Mouse (Mus musculus): ENCODE results near the gene Ptgir.

Ptgir gene

GRCm38 (mm10) chr7:16937312-16937711, 31.0 kb downstream of the Ptgir start:
- in situ Hi-C loops (cut with MboI; ENCODE audit: low sequenced_read_pairs), result loop anchor here (10.0 to 25.0 kb wide), 2 partner anchors 117 to 1950 kb away; no protein-coding TSS in a partner anchor

- in situ Hi-C loops (cut with MboI; ENCODE audit: low sequenced_read_pairs), result loop anchor here (10.0 to 25.0 kb wide), 2 partner anchors 117 to 1949 kb away; no protein-coding TSS in a partner anchor
Measured at GRCm38 (mm10) chr7:16938117-16938791, 32.0 kb downstream of the Ptgir start.

GRCm38 (mm10) chr7:16940292-16940691, 34.0 kb downstream of the Ptgir start:
- in situ Hi-C loops (cut with MboI; ENCODE audit: low sequenced_read_pairs), result loop anchor here (25.0 kb wide), 1 partner anchor 1947 kb away; no protein-coding TSS in a partner anchor

GRCm38 (mm10) chr7:16942861-16943260, 36.6 kb downstream of the Ptgir start:
- in situ Hi-C loops (cut with MboI; ENCODE audit: low sequenced_read_pairs), result loop anchor here (25.0 kb wide), 1 partner anchor 1944 kb away; no protein-coding TSS in a partner anchor

- in situ Hi-C loops (cut with MboI; ENCODE audit: low sequenced_read_pairs), result loop anchor here (25.0 kb wide), 1 partner anchor 1943 kb away; no protein-coding TSS in a partner anchor
Measured at GRCm38 (mm10) chr7:16944061-16944807, 37.9 kb downstream of the Ptgir start, which contains the start of gene Pnmal2. Pnmal2 (plus strand) TSS chr7:16944682.

- in situ Hi-C loops (cut with MboI; ENCODE audit: low sequenced_read_pairs), result loop anchor here (25.0 kb wide), 1 partner anchor 1942 kb away; no protein-coding TSS in a partner anchor
Measured at GRCm38 (mm10) chr7:16944808-16945315, 38.6 kb downstream of the Ptgir start.

- in situ Hi-C loops (cut with MboI; ENCODE audit: low sequenced_read_pairs), result loop anchor here (25.0 kb wide), 1 partner anchor 1942 kb away; no protein-coding TSS in a partner anchor
Measured at GRCm38 (mm10) chr7:16945419-16945818, 39.1 kb downstream of the Ptgir start.

GRCm38 (mm10) chr7:16946441-16947348, 40.4 kb downstream of the Ptgir start:
- in situ Hi-C loops (cut with MboI; ENCODE audit: low sequenced_read_pairs), result loop anchor here (25.0 kb wide), 1 partner anchor 1941 kb away; no protein-coding TSS in a partner anchor

- in situ Hi-C loops (cut with MboI; ENCODE audit: low sequenced_read_pairs), result loop anchor here (25.0 kb wide), 1 partner anchor 1940 kb away; no protein-coding TSS in a partner anchor
Measured at GRCm38 (mm10) chr7:16947349-16947895, 41.1 kb downstream of the Ptgir start.

GRCm38 (mm10) chr7:16947959-16948361, 41.7 kb downstream of the Ptgir start:
- in situ Hi-C loops (cut with MboI; ENCODE audit: low sequenced_read_pairs), result loop anchor here (25.0 kb wide), 1 partner anchor 1939 kb away; no protein-coding TSS in a partner anchor

GRCm38 (mm10) chr7:16948923-16949458, 42.7 kb downstream of the Ptgir start:
- in situ Hi-C loops (cut with MboI; ENCODE audit: low sequenced_read_pairs), result loop anchor here (25.0 kb wide), 1 partner anchor 1938 kb away; no protein-coding TSS in a partner anchor

GRCm38 (mm10) chr7:16949908-16950841, 43.9 kb downstream of the Ptgir start:
- in situ Hi-C loops (cut with MboI; ENCODE audit: low sequenced_read_pairs), result loop anchor here (5.0 to 25.0 kb wide), 2 partner anchors 47 to 1937 kb away; no protein-coding TSS in a partner anchor

GRCm38 (mm10) chr7:16950861-16951635, 44.8 kb downstream of the Ptgir start:
- in situ Hi-C loops (cut with MboI; ENCODE audit: low sequenced_read_pairs), result loop anchor here (5.0 kb wide), 1 partner anchor 46 kb away; no protein-coding TSS in a partner anchor

- in situ Hi-C loops (cut with MboI; ENCODE audit: low sequenced_read_pairs), result loop anchor here (5.0 kb wide), 1 partner anchor 44 kb away; no protein-coding TSS in a partner anchor
Measured at GRCm38 (mm10) chr7:16953776-16954175, 47.5 kb downstream of the Ptgir start.

- in situ Hi-C loops (cut with MboI; ENCODE audit: low sequenced_read_pairs), result no loop called here
Measured at GRCm38 (mm10) chr7:16955712-16956111, 49.4 kb downstream of the Ptgir start.

GRCm38 (mm10) chr7:16956410-16957265, 50.3 kb downstream of the Ptgir start:
- in situ Hi-C loops (cut with MboI; ENCODE audit: low sequenced_read_pairs), result no loop called here

All from CH12F3 (cell line).